Mouse (Mus musculus): ENCODE results near the gene Src.
"Not testable (repeated sequence)": the region's sequence is repeated elsewhere in the genome, so short reads cannot be mapped to it uniquely, and the experiment has no call there.

Src gene

DNA sequence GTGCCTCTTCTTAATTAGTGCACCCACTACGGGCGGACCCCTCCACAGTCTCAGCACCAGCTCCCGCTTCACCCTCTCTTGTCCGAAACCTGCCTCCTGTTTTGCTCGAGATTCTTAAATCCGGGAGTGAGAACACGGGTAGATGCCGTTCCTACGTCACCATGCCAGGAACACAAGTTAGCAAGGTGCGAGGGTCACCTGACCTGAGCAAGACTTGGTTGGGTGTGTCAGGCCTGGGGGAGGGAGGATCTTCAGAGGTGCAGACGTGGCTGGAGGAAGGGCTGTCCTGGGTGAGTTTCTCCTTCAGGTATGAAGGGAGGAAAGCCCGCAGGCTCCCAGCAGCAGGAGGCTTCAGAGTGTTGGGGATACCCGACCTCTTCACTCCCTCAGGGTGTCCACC, at the start of gene Src:
Gene Src, plus strand, starts transcription at position 239 of the 400 bp plus-strand sequence.
- DNase-seq: no peak

DNA sequence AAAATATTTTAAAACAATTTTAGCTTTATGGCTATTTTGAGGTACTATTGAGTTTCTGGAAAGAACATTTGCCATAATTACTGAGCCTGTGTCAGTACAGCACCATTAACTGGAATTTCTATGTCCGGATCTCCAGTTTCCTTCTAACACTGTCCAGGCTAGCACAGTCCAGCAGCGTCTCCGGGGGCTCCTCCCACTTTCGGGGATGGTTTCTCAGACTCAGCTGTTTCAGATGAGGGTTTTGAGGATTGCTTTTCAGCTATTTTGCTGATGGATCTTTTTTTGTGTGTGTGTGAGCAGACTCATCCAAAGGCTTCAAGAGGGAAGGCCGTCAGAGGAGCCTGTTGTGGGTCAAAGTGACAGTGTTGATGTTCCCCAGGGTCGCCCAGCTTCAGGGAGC, 46.5 kb upstream of the Src start:
- no peak for DNase-seq

DNA sequence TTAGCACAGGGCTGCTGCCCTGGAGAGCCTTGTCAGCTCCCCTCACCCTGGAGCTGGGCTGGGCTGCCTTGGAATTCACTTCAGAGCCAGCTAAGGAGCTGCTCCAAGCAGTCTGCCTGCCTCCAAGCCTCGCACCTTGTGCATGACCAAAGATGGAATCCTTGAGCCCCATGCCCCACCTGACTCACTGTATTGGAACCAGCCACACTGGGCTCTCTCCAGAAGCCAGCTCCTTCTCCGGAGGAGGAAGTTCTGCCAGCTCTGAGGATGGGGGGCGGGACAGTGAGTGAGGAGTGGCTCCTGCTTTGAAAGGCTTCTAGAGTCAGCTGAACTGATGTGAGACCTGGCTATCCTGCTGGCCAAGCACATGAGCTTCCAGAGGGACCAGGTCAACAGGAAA, 44.6 kb upstream of the Src start:
- DNase-seq: no peak

DNA sequence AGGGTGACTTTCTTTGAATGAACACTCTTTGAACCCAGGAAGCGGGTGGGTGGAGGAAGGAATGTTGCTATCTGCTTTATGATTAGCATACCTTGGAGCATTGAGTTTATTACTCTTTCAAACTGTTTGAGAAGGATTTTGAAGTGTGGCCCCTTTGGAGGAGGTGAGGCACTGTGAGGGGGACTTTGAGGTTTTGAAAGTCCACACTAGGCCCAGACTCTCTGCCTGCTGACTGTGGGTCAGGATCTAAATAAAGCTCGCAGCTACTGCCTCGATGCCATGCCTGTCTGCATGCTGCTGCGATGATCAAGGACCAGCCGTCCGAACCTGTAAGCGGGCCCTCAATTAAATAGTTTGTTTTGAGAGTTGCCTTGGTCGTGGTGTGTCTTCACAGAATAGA, 43.2 kb upstream of the Src start:
- no peak for DNase-seq

DNA sequence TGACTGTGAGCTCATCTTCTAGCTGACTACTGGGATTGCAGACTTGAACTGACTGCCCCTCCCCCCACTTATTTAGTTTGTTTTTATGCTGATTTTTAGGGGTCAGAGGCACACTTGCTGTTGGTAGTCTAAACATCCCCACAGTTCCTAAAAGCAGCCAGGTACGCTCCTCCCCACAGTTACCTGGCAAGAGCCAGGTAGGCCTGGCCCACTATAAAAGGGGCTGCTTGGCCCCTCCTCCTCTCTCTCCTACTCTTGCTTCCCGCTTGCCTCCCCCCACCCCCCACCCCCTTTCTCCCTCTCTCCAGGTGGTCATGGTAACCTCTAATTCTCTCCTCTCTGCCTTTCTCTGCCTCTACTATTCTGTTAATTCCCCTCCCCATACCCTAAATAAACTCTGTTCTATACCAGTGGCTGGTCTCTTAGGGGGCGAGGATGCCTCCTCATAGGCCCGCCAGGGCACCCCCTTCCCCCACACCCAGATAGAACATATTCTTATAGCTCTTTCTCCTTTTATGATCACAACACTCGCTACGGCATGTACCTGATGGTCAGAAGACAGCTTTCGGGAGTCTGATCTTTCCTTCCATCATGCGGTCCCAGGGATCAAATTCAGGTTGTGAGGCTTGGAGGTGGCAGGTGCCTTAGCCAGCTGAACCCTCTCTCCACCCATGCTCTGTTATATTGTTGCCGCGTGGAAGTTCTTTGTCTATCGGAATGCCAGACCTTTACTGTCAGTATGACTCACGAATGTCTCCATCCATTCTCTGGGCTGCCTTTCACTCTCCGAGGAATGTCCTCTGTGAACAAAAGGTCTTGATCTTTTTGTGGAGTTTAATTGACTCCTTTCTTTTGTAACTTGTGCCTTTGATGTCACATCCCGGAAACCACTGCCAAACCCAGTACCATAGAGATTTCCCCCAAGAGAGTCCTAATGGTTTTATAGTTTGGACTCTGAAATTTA, 42.2 kb upstream of the Src start:
- no peak for DNase-seq

DNA sequence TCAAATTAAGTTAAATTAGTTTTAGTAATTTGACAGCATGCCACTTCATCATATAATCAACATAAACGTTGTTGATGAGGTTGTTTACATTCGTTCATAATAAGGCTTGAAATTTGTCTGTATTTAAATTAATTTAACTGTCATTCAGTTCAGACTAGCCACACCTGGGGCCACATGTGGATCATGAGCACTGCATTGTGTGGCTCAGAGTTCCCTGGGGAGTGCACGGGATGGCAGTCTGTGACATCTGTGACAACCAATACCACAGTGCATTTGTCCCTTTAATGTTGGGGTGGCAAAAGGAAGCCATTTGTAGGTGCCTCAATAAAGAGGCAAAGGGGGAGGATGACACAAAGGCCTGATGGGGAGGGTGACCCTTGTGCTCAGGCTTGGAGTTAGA, 41.2 kb upstream of the Src start:
- no peak for DNase-seq

DNA sequence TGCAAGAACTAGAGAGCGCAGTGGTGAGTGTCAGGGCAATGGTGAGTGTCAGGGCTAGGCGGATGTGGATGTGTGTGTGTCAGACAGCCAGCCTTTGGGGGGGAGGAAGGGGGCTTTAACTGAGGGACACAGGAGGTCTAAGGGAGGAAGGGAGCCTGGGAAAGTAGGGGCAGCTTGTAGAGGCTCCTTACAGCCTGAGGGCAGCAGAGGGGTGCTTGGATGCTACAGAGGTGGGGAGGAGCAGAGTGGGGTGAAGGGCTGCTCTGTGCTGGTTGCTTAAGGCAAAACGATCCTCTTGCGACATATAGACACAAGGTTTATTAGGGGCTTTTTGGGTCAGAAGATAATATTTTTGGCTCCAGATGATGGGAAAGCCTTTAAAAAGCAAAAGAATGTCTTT, 33.4 kb upstream of the Src start:
- no peak for DNase-seq

DNA sequence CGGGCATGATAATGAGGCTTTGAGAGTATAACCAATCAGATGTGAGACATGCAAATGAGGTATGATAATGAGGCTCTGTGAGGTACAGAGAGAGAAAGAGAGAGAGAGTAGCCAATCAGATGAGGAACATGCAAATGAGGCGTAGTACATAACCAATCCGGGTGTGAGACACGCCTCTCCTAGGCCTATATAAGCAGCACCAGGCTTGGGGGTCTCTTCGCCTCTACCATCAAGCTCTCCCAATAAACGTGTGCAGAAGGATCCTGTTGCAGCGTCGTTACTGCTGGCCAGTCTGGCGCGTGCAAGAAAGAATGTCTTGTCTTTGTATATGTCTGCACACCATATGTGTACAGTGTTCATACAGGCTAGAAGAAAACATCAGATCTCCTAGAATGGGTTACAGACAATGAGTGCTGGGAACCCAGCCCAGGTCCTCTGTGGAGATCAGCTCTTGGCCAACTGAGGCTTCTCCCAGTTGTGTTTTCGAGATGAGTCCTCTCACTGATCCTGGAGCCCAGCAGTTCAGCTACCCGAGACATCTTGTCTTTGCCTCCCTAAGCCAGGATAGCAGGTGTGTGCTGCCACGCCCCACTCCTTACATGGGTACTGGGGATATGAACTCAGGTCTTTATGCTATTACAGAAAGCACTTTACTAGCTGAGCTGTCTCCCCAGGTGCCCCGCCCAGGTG, 29.2 kb upstream of the Src start:
- not testable (repeated sequence) for DNase-seq

DNA sequence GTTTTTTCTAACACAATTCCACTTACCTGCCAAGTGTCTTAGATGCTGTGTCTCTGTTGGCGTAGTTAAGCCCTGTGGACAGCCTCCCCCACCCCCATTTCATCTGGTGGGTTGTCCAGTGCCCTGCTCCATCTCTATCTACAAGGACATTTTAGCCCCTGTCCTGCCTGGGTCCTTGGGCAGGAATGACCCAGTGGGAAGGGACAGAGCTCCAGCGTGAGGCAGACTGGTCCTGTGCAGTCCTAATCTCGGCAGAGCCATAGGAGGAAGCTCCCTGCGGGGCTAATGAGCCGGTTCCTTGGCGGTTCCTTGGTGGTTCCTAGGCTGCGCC, 28.7 kb upstream of the Src start:
- DNase-seq: no peak

DNA sequence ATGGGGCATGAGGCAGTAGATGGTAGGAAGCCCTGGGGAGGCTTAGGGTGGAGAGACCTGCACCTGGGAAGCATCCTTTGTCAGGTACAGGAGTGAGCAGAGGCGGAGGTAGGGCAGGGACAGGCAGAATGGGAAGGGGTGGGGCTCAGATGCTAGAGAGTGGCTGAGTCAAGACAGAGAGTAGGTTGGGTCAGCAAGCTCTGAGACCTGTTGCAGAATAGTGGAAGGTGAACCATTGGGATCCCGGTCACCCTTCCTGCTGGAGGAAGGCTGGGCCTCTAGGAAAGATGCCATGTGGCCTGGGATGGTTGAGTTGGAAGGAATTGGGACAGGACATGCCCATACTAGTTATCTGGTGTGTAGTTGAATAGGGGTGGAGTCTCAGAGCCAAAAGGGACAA, 25.9 kb upstream of the Src start:
- no peak for DNase-seq

DNA sequence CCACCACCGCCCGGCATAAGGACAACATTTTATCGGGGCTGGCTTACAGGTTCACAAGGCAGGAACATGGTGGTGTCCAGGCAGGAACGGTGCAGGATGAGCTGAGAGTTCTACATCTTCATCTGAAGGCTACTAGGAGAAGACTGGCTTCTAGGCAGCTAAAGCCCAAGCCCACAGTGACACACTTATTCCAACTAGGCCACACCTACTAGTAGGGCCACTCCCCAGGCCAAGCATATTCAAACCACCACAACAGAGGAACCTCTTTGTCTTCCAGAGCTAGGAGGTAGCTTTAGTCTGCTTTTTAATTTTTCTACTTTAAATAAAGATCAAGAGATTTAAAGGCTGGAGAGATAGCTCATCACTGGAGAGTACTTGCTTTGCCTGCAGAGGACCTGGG, 24.7 kb upstream of the Src start:
- DNase-seq: no peak

DNA sequence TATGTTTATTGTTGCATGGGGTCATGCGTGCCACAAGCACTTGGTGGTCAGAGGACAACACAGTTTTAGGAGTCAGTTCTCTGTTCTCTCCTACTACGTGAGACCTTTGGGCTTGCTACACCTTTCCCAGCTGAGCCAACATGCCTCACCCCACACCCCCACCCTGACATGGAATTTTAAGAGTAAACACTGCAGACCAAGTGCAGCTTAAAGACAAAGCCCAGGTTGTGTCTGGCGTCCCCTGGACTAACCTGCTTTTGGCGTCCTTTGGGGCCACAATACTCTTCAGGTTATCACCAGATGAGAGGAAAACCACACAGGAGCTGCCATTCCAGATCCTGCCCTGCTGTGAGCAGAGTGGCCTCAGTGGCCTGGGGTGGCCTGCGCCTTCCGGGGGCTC, 23.4 kb upstream of the Src start:
- no peak for DNase-seq

DNA sequence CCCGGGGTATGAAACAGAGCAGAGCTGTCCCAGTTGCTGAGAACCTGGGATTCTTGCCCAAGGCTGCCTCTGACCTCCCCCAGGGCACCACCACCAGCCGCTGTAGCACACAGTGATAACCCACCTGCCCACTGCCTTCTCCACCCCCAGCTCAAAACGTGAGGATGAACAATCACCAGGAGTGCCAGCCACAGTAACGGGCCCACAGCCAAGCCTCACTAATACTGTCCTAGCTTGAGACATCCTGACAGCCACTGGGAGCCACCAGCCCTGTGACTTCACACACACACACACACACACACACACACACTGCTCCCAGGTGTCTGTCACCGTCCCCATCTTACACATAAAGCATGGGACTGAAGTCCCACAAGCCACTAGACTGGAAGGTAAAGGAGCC, 22.9 kb upstream of the Src start:
- DNase-seq: no peak

DNA sequence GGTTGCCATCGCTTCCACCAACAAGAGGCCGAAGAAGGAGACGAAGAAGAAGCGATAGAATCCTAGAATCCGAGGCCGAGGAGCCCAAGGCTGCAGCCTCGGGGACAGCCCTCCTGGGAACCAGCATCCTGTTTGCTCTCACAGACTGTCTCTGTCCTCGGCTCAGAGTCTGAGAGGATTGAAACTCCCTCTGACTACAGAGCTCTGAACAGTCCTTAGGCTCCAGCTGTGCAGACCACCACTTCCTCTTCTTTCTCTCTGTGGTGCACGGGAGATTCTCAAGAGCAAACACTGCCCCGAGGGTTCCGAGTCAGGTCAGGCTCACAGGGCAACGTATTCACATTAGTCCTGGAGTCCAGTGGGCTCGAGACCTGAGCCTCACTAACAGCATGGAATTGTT, 22.3 kb upstream of the Src start:
- no peak for DNase-seq

DNA sequence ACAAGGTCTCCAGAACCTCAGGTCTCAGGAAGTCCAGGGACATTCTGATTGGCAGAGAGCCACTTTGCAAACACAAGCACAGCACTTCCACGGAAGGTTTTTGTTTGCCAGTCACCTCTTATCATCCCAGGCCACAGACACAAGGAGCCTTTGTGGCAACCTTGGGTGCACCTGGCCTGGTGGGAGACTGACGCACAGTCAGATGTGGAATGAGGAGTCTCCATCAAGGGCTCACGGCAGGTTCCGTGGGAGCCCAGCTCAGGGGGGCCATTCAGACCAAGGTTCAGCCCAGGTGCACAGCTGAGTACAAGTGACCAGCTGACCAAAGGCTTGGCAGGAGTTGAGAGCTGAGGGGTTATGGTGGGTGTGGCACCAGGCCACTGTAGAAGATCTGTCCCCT, 20.9 kb upstream of the Src start:
- DNase-seq: no peak

DNA sequence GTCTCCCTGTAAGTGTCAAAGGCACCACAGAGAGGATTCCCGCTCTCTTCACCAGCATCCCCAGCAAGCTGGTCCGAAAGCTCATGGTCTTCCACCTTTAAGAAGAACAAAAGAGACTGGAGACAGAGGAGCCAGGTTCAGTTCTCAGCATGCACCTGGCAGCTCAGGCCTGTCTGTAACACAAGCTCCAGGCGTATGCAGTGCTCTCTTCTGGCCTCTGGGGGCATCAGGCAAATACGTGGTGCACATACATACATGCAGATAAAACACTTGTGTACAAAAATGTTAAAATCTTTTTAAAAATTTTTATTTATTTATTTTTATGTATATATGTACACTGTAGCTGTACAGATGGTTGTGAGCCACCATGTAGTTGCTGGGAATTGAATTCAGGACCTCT, 19.7 kb upstream of the Src start:
- no peak for DNase-seq

DNA sequence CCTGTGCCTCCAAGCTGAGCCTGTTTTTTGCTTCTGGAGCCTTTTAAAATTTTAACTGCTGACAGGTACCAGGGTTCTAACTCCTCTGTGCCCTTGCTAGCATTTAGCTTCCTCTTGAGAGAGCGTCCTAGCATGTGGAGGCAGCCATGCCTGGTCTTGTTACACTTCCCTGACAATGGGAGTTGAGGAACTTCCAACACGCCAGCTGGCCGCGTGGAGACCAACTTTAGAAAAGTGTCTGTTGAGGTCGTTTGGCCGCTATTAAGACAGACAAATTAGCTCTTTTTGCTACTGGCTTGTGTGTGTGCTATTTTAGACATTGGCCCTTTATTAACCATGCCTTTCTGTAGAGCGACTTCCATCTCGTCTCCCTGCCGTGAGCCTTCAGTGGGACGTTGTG, 18.4 kb upstream of the Src start:
- DNase-seq: no peak

DNA sequence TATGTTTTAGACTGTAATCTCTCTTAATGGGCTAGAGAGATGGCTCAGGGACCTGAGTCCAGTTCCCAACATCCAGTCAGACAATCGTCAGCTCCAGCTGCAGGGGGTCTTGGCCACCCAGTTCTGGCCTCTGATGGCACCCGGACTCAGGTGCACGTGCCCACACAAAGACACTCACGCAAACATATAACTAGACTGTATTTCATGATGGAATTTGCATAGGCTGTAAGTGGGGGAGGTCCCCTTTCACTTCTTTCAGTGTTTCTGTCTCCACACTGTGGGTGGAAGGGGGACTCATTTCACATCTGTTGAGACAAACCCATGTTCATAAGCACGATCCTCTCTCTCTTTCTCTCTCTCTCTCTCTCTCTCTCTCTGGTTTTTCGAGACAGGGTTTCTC, 17.8 kb upstream of the Src start:
- no peak for DNase-seq

DNA sequence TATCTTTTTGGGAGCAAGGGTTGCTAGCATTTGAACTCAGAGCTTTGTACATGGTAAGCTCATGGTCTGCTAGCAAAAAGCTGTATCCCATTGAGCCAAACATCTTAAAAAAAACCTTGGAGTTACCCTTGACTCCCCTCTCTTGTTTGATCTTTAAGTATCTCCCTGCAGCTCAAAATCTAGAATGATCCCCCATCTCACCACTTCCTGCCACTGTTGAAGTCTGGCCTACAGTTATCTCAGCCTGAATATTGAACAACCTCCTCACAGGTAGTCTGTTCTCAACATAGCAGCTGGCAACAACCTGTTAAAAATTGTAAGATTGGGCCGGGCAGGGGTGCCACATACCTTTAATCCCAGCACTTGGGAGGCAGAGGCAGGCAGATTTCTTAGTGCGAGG, 17.0 kb upstream of the Src start:
- DNase-seq: no peak

DNA sequence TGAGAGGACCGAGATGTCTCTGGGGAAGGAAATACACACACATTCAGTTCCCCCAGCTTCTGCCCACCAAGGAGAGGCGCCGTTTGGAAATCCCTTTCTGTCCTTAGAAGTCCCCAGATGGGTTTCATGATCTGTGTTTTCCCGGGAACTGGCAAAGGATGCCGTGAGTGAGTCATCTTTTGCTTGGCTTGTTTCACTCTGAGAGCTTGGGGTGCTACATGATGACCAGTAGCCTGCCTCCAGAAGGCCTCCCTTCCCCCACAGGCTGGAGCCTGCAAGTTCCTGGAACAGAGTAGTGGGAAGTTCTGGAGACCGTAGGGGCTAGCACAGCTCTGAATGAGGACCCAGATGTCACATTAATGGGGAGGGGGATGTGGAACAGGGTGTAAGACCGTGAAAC, 10.6 kb upstream of the Src start:
- no peak for DNase-seq

DNA sequence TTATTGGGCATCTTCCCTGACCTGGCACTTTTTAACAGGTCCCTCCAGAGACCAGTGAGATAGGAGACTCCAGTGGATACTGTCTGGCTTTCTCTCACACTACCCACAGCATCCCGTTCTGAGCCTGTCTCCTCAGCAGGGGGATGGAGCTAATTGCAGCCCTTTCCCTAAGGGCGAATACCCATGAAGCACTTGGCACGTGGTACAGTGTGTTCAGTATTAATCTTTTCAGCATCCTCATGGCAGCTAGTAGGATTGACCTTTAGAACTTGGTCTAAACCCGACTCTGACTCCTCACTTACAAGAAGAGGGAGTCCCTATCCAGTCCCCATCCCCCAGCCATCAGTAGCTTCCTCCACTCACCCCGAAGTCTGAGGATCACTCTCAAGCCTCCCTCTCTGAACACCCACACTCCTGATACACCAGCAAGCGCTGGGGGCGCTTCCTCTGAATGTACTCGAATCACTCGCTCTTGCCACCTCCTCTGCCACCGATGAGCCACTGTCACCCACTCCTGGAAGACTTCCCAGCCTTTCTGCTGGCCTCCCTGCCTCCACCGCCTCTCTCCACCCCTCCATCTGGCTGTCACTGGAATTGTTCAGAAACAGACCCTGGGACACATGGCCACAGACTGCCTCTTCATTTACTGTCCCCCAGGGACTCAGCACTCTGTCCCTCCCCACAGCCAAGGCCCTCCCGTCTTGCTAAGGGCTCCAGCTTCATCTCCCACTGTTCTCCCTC, 8.3 kb upstream of the Src start:
- DNase-seq: no peak

DNA sequence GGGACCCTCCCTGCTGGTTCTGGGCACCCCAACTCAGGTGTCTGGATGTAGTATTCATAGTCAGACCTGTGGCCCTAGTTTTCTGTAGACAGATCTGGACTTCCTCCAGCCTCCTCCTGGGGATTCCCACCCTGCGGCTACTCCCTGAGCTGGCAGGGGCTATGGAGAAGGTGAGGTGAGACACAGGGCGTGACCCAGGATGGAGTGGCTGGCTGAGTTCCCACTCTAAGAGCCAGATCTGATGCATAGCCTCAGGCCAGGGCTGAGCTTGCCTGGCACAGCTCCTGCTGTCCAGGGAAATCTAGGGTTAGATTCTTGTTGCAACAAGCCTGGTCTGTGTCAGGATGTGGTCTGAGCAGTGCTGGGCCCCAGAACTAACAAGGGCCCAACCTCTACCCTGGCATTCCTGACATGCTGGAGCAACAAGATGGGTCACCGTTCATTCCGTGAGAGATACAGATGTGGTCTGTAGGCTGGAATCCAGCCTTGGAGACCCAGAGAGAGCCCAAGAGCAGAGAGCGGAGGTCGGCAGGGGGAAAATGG, 7.0 kb upstream of the Src start:
- no peak for DNase-seq

DNA sequence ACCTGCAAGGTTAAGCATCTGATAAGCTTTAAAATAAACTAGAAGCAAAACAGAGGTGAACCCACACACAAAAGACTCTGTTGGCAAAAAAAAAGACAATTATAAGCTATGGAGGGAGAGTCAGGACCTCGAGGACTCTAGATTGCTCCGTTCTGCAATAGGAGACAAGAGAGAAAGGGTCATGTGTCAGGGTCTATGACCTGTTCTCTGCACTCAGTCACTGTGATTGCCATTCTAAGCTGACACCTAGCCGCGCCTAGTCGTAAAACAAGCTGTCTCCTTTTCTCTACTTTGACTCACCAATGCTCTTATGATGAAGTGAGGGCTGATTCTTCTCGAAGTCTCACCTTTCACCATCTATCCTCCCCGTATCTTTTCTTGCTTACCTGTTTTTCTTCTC, 5.7 kb upstream of the Src start:
- DNase-seq: no peak

DNA sequence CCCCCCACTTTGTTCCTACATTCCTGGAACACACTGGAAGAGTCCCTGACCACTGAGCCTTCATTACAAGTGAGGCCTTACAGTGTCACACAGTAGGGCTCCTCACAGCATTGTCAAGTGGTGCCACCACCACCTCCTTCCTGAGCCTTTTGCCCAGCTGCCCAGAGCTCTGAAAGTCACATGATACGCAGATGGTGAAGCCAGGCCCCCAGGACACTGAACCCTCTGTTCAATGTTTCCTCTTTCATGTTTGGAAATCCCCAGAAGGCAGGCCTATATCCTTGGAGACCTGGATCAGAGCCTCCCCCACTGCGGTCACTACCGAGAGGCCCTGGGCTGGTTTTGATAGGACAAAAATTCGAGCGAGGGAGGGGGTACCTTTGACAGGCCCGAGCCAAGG, 1.0 kb upstream of the Src start:
- no peak for DNase-seq

Measured in cerebellum, adult 8-10 months (tissue).